Mouse (Mus musculus) frontal cortex, postnatal 36 days (tissue): ENCODE data around the gene Ubqlnl.

Source experiments
- DNase-seq, 2 experiments: peaks; one replicate each; pipeline ENCODE4 v3.0.0; 2022; ENCODE audit warnings: low spot score in 2 of 2

Gene Ubqlnl

DNA sequence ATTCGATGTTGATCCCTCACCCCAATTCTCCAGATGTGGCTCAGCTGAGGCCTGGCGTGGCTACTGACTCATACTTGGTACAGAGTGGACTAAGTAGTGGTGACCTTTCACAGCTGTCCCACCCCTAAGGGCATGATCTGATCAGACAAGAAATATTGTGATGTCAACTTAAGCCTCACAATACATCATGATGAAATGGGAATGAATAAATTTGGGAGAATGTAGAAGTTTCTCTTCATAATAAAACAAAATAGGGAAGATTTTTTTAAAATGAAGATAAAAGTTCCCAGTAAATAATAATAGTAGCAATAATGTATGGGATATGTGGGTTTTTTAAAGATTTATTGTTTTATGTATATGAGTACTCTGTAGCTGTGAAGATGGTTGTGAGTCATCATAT lies at the start of gene Ubqlnl:
TSS of gene Ubqlnl (minus strand) at position 101 of the 400 bp plus-strand sequence.
- DNase-seq, result no peak

DNA sequence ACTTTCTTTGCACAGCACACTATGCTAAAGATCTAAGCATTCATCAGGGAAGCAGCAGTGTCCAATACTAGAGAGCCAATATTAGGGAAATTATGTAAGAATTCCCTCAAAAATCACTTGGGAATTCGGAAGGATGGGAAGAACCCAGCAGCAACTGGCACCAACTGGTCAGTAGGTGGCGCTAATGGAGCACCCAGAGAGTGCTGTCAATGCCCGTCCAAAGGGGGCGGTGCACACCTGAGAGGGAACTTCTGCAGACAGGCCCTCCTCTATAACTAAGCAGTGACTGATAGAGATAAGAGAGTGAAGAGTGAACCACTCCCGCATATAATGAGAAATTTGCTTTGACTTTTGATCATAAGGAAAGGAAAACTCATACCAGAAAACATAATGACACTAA lies 49.5 kb upstream of the Ubqlnl start:
- peak; percentile 24 to 38 for DNase-seq

DNA sequence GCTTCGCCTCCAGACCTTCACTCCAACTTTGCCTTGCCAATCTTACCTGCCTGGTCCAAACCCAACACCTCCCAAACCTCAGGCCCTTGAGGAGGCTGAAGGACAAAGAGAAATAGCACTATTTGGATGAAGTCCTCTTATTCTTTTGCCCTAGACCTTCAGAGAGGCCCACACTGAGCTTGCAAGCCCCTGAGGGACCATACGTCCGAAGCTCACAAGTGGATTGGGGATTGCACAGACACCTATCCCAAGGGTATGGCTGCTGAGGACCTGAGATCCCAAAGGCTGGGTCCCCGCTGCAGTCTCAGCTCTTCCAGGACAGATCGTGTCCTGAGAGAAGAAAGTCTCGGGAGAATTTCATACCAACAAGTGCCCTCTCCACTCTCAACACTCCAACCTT lies 45.5 kb upstream of the Ubqlnl start, which contains the start of gene Olfr649:
TSS of gene Olfr649 (minus strand) at position 101 of the 400 bp plus-strand sequence.
- no peak for DNase-seq

DNA sequence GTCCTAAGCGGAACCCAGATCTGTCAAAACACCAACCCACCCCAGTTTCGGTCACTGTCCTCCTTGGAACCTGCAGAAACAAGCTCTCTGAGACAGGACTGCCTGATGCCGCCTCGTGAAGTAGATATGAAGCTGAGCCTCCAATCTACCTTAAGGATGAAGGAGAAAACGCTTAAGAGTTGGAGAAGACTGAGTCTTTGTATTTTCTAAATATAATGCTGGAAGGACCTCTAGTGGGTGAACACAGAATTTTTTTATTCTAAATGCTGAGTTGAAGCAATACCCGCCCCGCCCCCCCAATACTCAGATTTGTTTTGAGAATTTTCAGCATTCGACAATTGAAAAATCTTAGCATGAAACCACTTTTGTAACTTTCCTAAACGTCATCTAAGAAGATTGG lies 40.9 kb upstream of the Ubqlnl start:
- DNase-seq, result no peak

DNA sequence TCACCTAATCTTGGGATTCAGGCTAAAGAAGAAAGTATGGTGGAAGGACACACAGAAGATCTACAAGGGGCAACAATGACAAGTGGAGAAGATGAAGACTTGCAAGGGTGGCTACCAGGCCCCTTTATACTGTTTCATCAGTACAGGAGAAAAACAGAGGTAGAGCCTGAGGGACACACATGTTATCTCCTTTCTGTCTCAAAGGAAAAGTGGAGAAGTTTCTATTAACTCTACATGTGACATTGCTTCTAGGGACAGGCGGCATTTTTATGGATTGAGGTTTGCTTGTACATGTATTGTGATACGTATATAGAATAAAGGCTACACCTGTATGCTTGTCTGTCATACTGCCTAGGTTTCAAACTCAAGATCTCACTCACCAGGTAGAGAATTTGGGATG lies 32.9 kb upstream of the Ubqlnl start, which contains the start of gene Olfr648:
TSS of gene Olfr648 (minus strand) at position 101 of the 400 bp plus-strand sequence.
- DNase-seq, result no peak

DNA sequence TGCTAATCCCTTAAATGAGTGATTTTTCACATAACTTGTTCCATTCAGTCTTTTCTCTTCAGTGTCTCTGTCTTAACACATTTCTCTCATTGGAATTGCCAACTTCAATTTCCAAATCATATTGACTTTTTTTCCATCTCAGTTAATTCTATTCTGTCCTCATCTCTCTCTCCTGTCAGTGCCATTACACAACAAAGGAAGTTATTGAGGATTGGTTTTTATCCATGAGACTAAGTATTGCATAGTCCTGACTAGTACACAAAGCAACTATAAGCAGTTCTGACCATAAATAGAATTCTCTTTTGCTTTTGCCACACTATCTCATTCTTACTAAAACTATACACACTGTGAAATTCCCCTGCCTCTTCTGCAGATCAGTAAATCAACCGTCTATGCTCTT lies 28.7 kb upstream of the Ubqlnl start:
- no peak for DNase-seq

DNA sequence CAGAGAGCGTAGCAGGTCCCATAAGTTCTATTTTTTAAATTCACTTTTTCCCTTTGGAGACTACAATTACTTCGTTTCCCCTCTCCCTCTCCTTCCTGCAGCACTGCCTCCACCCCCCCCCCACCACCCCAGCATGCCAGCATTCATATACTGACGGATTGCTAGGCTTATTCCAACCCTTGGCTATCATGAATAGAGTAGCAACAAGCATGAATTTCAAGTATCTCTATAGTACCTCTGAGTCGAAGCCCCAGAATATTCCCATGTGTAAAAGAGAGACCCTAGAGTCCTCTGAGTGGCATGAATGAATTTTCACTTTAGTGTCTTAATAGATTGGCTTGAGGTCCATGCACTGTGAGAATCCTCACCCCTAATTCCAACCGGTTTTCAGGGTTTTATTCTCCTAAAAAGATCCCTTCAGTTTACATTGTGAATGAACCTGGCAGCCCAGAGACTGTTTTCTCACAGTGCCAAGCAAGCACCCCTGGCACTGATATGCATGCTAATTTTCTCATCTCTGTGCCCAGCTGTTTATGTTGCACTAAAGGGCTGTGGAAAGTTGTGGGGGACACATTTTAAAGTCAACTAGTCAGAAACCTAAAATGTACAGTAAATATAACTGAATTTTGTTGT lies 28.2 kb upstream of the Ubqlnl start:
- no peak for DNase-seq

DNA sequence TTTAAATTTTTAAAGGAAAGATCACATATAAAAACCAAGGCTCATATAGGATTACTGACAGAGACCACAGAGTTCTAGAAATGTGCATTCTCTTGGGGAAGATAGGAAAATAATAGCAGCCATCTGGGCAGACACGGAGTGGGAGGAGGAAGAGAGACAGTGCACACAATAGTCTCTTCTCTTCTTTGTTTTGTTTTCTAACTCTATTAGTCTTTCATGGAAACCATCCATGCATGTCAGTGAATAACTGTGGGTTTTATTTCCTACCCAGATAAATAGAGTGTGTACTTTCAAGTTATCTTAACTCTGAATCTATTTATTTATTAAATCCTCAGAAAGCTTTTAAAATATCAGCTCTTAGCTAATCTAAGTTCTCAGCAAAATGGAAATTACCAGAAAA lies 24.7 kb upstream of the Ubqlnl start:
- DNase-seq, result no peak

DNA sequence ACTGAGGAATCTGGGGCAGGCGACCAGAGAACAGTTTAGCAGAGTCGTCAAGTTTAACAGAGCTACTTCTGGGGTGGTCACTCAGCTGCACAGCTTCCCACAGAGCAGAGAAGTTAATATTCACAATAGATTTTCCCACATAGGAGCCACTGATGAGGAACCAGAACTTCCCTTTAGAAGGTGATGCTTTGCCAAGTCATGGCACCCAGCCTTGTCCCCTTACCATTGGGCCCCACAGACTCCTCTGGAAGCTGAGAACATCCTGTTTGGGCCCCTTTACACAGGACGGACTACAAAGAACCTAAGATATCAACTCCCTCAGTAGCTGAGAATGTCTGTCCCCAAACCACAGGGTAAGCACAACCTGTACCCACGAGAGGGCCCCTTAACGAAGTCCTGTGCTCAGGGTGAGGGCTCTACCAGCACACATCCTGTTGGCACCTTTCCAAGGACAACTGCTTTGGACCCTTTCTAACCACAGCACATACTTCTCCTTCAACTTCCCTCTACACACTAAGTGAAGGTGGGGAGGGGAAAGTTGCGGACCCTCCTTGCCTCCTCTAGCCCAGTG lies 19.4 kb upstream of the Ubqlnl start:
- DNase-seq, result no peak

DNA sequence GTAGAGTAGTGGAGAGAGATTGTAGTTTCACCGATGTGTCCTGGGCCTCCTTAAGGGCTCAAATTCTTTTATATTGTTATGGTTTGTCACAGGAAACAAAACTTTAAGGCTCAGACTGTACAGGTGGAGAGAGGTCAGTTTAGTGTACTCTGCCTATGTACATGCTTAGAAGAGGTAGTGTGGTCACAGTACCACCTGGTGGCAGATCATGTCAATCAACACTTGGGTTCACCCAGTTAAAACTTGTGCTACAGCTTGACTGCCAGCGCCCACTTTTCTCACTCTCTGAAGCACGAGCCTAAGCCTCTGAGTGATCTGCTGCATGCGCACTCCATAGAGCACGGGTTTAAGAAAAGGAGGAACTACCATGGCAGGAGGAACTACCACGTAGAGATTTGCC lies 16.7 kb upstream of the Ubqlnl start:
- DNase-seq, result no peak

DNA sequence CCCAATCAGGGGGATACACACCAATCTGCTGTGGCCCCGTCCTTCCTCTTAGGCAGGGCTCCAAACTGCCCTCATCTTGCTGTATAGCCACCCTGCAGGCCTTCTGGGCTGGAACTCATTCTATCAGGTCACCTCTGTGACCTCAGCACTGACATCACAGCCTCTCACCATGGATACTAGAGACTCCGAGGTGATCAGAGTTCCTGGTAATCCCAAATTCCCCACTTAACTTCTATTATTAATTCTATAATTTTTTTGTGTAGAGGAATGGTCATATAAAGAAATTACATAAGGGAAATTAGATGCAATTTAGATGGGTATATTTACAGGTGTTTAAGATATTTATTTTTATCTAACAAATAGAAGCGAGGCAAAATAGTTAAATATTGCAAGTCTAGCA lies 7.2 kb downstream of the Ubqlnl start, which contains the start of gene Ubqln3:
TSS of gene Ubqln3 (minus strand) at position 101 of the 400 bp plus-strand sequence.
- DNase-seq, result no peak

DNA sequence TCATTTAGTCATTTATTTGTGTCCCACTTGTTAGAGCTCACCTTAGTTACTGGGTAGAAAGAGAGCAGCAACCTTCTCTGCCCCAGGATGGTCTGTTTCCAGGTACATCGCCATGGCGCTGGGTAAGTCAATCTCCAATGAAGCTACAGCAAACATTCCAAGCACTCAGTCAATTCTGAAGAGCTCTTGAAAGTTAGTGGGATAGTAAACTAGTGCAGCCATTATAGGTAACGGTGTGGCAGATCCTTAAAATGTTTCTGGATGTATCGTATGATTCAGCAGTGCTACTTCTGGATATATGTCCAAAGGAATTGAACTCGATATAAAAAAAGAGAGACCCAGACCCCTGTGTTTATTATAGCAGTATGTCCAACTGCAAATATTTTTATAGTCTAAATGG lies 13.1 kb downstream of the Ubqlnl start, which contains the start of gene Olfr643:
TSS of gene Olfr643 (minus strand) at position 101 of the 400 bp plus-strand sequence.
- no peak for DNase-seq

DNA sequence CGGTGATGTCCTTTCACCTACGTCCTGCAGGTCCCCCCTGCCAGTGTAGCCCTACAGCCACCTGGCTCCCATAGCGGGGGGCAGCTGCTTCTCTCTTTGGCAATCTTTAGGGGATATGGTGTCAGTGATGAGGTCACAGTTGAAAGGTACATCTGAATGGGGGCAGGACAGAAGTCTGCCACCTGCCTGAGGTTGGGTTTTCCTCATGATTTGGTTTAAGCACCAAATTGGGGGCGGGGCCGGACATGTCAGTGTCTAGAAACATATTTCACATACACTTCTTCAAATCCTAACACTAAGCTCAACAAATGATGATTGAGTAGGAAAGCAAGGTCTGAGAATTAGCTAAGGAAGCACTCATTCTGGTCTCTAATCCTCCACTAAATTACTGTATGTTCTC lies 20.6 kb downstream of the Ubqlnl start, which contains the start of gene Ubqln5:
TSS of gene Ubqln5 (minus strand) at position 101 of the 400 bp plus-strand sequence.
- DNase-seq, result no peak

DNA sequence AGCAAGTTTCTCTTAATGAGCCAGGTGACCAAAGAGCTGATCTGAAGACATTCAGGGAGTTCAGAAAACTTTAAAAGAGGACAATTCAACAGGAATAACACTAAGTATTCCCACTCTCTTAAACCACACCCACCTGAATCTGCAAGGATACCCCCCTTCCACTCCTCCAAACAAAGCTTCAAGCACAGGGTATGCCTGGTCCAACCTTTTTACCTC lies 45.7 kb downstream of the Ubqlnl start, which contains the start of gene Olfr646:
TSS of gene Olfr646 (plus strand) at position 117 of the 216 bp plus-strand sequence.
- DNase-seq, result no peak

DNA sequence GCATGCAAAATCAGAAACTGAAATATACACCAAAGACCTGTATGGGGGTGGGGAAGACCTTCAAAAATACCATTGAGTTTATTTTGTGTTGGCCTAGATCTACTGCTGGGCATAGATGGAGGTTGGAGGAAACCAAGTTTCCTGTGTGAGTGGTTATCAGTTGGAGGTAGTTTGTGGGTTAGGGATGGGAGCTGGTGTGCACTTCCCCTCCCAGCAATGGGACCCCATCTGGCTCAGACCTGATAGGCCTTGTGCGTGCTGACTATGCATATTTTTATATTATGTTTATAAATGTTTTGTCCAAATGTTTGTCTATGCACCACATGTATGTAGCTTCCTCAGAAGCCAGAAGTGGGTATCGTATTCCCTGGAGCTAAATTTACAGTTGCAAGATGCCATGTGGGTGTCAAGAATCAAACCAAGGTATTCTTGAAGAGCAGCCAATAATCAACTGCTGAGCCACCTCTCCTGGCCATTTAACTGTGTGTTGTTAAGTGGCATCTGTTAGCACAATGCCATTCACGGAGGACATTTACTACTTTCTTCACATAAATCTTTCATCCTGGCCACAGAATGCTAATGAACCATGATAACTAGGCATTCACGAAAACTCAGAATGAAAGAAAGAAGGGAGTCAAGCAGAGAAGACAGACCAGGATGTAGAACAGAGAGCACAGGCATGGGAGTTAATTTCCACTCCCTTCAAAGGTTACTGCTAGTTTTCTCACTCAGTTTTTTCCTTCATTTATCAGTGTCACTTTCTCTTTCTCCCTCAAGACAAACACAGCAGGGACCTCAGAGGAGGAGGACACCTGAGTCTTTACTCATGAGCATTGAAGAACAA lies 46.2 kb downstream of the Ubqlnl start:
- no peak for DNase-seq
